Mouse (Mus musculus): ENCODE results near the gene Paox. TPM values are rescaled to one million over a fixed set of nuclear protein-coding genes. Genes with fewer than 3 reads are reported as not detected.
"Not testable (repeated sequence)": the region's sequence is repeated elsewhere in the genome, so short reads cannot be mapped to it uniquely, and the experiment has no call there.

Gene Paox
- polyA plus RNA-seq, 1 experiment from 2014 or later: 7.7 TPM

GRCm38 (mm10) chr7:140125278-140126021 lies 9.9 kb downstream of the Paox start:
- WGBS: 2% methylated on average over 40 of the region's 40 CpGs
- H3K4me1 ChIP-seq (replicated peaks): peaks cover 10% of the 10 kb centered on the region; the same call in 1 of the 2 replicates

GRCm38 (mm10) chr7:140126022-140126350 lies 10.4 kb downstream of the Paox start:
- Histone ChIP-seq H3K9me3 (no peaks in the 10 kb centered on the region), H3K27me3 (no peaks in the 10 kb centered on the region), H3K4me1 (replicated peaks) (peaks cover 10% of the 10 kb centered on the region; the same call in 1 of the 2 replicates), H3K36me3 (0 out of 2 replicates have a peak, but pooled peaks cover 10% of the 10 kb centered on the region), H3K4me2 (peak overlapping the region; percentile 76), H3K9ac (peak overlapping the region; percentile 61), H3K27ac (replicated peaks) (no peak overlapping the region), H3K4me3 (peak overlapping the region; percentile 55)
- no peak for ATAC-seq (ENCODE audit: low FRiP score, low read depth)
- 13% methylated on average over 5 of the region's 5 CpGs for WGBS

More at GRCm38 (mm10) chr7:140125278-140126021, 9.9 kb downstream of the Paox start:
- 0 out of 2 replicates have a peak overlapping the region, but pooled peaks have one; percentile 6 for H3K27ac ChIP-seq (replicated peaks)
- H3K4me2 ChIP-seq: peak overlapping the region; percentile 76
- 0 out of 2 replicates have a peak, but pooled peaks cover 6% of the 10 kb centered on the region for H3K36me3 ChIP-seq
- peak; percentile 97 for ATAC-seq (ENCODE audit: low FRiP score, low read depth)
- H3K4me3 ChIP-seq: peak overlapping the region; percentile 55
- peak overlapping the region; percentile 61 for H3K9ac ChIP-seq
- H3K9me3 ChIP-seq: no peaks in the 10 kb centered on the region
- H3K27me3 ChIP-seq: no peaks in the 10 kb centered on the region

GRCm38 (mm10) chr7:140126934-140127333 lies 11.3 kb downstream of the Paox start:
- Histone ChIP-seq H3K4me1 (replicated peaks) (peaks cover 10% of the 10 kb centered on the region; the same call in 1 of the 2 replicates), H3K36me3 (0 out of 2 replicates have a peak, but pooled peaks cover 10% of the 10 kb centered on the region), H3K27me3 (no peaks in the 10 kb centered on the region), H3K4me2 (no peak overlapping the region), H3K9me3 (no peaks in the 10 kb centered on the region), H3K4me3 (no peak overlapping the region), H3K9ac (no peak overlapping the region), H3K27ac (replicated peaks) (no peak overlapping the region)
- ATAC-seq (ENCODE audit: low FRiP score, low read depth): no peak
- 81% methylated on average over 3 of the region's 3 CpGs for WGBS

- H3K36me3 ChIP-seq: 0 out of 2 replicates have a peak, but pooled peaks cover 10% of the 10 kb centered on the region
- 95% methylated on average over 2 of the region's 2 CpGs for WGBS
- no peaks in the 10 kb centered on the region for H3K27me3 ChIP-seq
- no peak overlapping the region for H3K27ac ChIP-seq (replicated peaks)
- H3K9ac ChIP-seq: no peak overlapping the region
- H3K4me1 ChIP-seq (replicated peaks): peaks cover 10% of the 10 kb centered on the region; the same call in 1 of the 2 replicates
- H3K9me3 ChIP-seq: no peaks in the 10 kb centered on the region
- no peak for ATAC-seq (ENCODE audit: low FRiP score, low read depth)
- no peak overlapping the region for H3K4me3 ChIP-seq
- H3K4me2 ChIP-seq: no peak overlapping the region
Observed at GRCm38 (mm10) chr7:140127911-140128310, 12.3 kb downstream of the Paox start.

GRCm38 (mm10) chr7:140132184-140132583 lies 16.6 kb downstream of the Paox start:
- H3K4me2 ChIP-seq; H3K9ac ChIP-seq; ATAC-seq (ENCODE audit: low FRiP score, low read depth); H3K27me3 ChIP-seq; H3K4me1 ChIP-seq (replicated peaks); H3K4me3 ChIP-seq; H3K9me3 ChIP-seq; H3K27ac ChIP-seq (replicated peaks): not testable (repeated sequence)
- WGBS: 92% methylated on average over 7 of the region's 7 CpGs
- 0 out of 2 replicates have a peak, but pooled peaks cover 10% of the 10 kb centered on the region for H3K36me3 ChIP-seq

DNA sequence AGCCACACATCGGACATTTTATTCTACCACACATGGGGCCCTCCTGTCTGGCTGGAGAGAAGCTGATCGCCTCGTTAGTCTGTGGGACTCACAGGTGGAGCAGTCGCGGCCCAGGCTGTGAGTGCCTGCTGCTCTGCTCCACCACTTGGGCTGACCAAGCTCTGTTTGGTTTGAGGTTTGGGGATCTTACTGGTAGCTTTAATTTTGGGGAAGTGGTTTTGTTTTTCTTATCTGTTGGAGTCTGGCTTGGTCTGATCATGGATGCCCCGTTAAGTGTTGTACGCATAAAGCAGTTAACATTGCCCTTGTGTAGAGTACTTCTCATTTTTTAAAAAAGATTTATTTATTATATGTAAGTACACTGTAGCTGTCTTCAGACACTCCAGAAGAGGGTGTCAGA lies 18.4 kb downstream of the Paox start:
- H3K27me3 ChIP-seq; H3K27ac ChIP-seq (replicated peaks); H3K4me3 ChIP-seq; H3K9me3 ChIP-seq; H3K9ac ChIP-seq; ATAC-seq (ENCODE audit: low FRiP score, low read depth); H3K4me2 ChIP-seq: not testable (repeated sequence)
- 92% methylated on average over 7 of the region's 7 CpGs for WGBS
- Histone ChIP-seq H3K36me3 (0 out of 2 replicates have a peak, but pooled peaks cover 10% of the 10 kb centered on the region), H3K4me1 (replicated peaks) (peaks cover 17% of the 10 kb centered on the region)

DNA sequence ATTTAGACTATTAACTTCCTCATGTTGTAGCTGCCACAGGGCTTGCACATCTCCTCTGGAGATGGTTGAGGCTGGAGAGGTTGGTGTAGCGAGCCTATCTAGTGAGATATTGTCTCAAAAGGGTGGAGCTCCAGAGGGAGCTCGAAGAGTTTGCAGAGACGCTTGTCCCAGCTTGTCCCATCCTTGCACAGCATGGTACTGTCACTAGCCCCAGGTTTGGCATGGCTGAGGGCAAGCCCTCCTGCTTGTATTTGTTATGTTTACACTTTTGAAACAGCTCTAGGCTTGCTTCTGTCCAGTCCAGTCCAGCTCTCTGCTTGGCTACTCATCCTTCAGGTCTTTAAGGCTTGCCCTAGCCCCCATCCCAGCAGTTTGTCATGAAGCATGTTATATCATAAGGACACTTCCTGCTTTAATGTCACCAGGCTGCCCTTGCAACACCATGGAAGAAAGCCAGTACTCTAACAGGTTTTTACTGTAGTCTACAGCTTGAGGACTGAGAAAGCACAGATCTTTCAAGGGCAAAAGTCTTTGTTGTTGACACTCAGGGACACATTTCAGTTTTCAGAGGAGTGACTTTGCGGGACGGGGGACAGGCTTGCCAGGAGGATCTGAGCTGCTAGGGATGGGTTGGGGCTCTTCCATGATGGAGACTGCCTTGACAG lies 19.6 kb downstream of the Paox start:
- Histone ChIP-seq H3K27ac (replicated peaks) (no peak overlapping the region), H3K9ac (no peak overlapping the region), H3K4me1 (replicated peaks) (peaks cover 17% of the 10 kb centered on the region), H3K9me3 (no peaks in the 10 kb centered on the region), H3K4me3 (no peak overlapping the region), H3K4me2 (no peak overlapping the region), H3K27me3 (peaks cover 4% of the 10 kb centered on the region; the same call in 1 of the 2 replicates), H3K36me3 (0 out of 2 replicates have a peak, but pooled peaks cover 7% of the 10 kb centered on the region)
- WGBS: 85% methylated on average over 5 of the region's 5 CpGs
- ATAC-seq (ENCODE audit: low FRiP score, low read depth): no peak

GRCm38 (mm10) chr7:140137135-140138020 lies 21.8 kb downstream of the Paox start, which contains the start of gene Mtg1:
TSS of gene Mtg1 (plus strand) at chr7:140137564.
- peak; percentile 97 for ATAC-seq (ENCODE audit: low FRiP score, low read depth)
- no peaks in the 10 kb centered on the region for H3K9me3 ChIP-seq
- peak within 1 kb of the TSS; percentile 90 for H3K4me3 ChIP-seq
- H3K4me1 ChIP-seq (replicated peaks): peaks cover 17% of the 10 kb centered on the region
- peak within 1 kb of the TSS; percentile 93 for H3K4me2 ChIP-seq
- H3K36me3 ChIP-seq: no peaks in the 10 kb centered on the region
- H3K27me3 ChIP-seq: peaks cover 4% of the 10 kb centered on the region; the same call in 1 of the 2 replicates
- 1% methylated on average over 39 of the region's 39 CpGs for WGBS
- peak within 1 kb of the TSS; percentile 92 for H3K27ac ChIP-seq (replicated peaks)
- peak within 1 kb of the TSS; percentile 90 for H3K9ac ChIP-seq

- Histone ChIP-seq H3K27ac (replicated peaks) (peak overlapping the region; percentile 92), H3K4me2 (peak overlapping the region; percentile 93), H3K4me1 (replicated peaks) (peaks cover 17% of the 10 kb centered on the region), H3K4me3 (peak overlapping the region; percentile 90), H3K27me3 (peaks cover 4% of the 10 kb centered on the region; the same call in 1 of the 2 replicates), H3K36me3 (no peaks in the 10 kb centered on the region), H3K9me3 (no peaks in the 10 kb centered on the region), H3K9ac (peak overlapping the region; percentile 90)
- WGBS: under 1% methylated on average over 8 of the region's 8 CpGs
- no peak for ATAC-seq (ENCODE audit: low FRiP score, low read depth)
Observed at GRCm38 (mm10) chr7:140138021-140138310, 22.4 kb downstream of the Paox start.

GRCm38 (mm10) chr7:140141350-140141749 lies 25.8 kb downstream of the Paox start:
- no peak overlapping the region for H3K27ac ChIP-seq (replicated peaks)
- H3K4me1 ChIP-seq (replicated peaks): peaks cover 17% of the 10 kb centered on the region
- no peak overlapping the region for H3K4me2 ChIP-seq
- H3K4me3 ChIP-seq: no peak overlapping the region
- no peak for ATAC-seq (ENCODE audit: low FRiP score, low read depth)
- no peak overlapping the region for H3K9ac ChIP-seq
- no peaks in the 10 kb centered on the region for H3K36me3 ChIP-seq
- peaks cover 4% of the 10 kb centered on the region; the same call in 1 of the 2 replicates for H3K27me3 ChIP-seq
- WGBS: 7% methylated on average over 14 of the region's 14 CpGs
- no peaks in the 10 kb centered on the region for H3K9me3 ChIP-seq

DNA sequence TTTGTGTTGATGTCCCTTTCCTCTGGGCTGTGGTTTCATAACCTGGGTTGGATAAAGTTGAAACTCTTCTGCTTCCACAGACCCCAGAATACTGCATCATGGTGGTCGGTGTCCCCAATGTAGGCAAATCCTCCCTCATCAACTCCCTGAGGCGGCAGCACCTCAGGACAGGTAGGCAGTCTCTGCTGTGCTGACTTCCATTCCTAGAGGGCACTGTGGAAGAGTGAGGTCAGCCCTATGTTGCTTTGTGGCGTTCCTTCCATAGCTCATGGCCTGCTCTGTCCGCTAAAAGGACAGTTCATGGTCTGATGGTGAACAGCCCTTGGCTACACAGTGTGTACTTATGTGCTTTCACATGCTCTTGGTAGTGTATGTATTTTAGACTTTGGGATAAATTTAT lies 29.0 kb downstream of the Paox start:
- Histone ChIP-seq H3K27me3 (peaks cover 1% of the 10 kb centered on the region; the same call in 1 of the 2 replicates), H3K9ac (no peak overlapping the region), H3K4me1 (replicated peaks) (no peaks in the 10 kb centered on the region), H3K4me3 (no peak overlapping the region), H3K4me2 (no peak overlapping the region), H3K9me3 (no peaks in the 10 kb centered on the region), H3K27ac (replicated peaks) (no peak overlapping the region), H3K36me3 (no peaks in the 10 kb centered on the region)
- ATAC-seq (ENCODE audit: low FRiP score, low read depth): no peak
- WGBS: 84% methylated on average over 4 of the region's 4 CpGs
